Mouse (Mus musculus) spleen, embryonic (tissue): ENCODE data around the gene Adap2.
"Not testable (repeated sequence)": the region's sequence is repeated elsewhere in the genome, so short reads cannot be mapped to it uniquely, and the experiment has no call there.

ENCODE experiments used
- CTCF ChIA-PET: fragments of 350-600 bp; sonication (Branson Sonifier 250); formaldehyde crosslinking; loops from one replicate; lab custom pipeline; 2022; lab: Charles Lee

The Adap2 gene

GRCm38 (mm10) chr11:80156841-80157240, 2.9 kb downstream of the Adap2 start:
- CTCF ChIA-PET = no interaction called here

GRCm38 (mm10) chr11:80159018-80159417, 5.1 kb downstream of the Adap2 start:
- CTCF ChIA-PET = interaction anchor here (0.7 kb wide), 1 partner anchor 352 kb away, joined by 3 read pairs; no protein-coding TSS in a partner anchor

GRCm38 (mm10) chr11:80161041-80161440, 7.1 kb downstream of the Adap2 start:
- CTCF ChIA-PET = no interaction called here

GRCm38 (mm10) chr11:80163362-80164116, 9.6 kb downstream of the Adap2 start:
- CTCF ChIA-PET = no interaction called here

GRCm38 (mm10) chr11:80164224-80164623, 10.3 kb downstream of the Adap2 start:
- CTCF ChIA-PET = no interaction called here

- CTCF ChIA-PET = no interaction called here
These were observed 14.2 kb downstream of the Adap2 start for GRCm38 (mm10) chr11:80168121-80168520.

GRCm38 (mm10) chr11:80168611-80169249, 14.8 kb downstream of the Adap2 start:
- CTCF ChIA-PET = no interaction called here

- CTCF ChIA-PET = interaction anchor here (0.5 kb wide), 1 partner anchor 150 kb away, joined by 6 read pairs; no protein-coding TSS in a partner anchor
These were observed 15.7 kb downstream of the Adap2 start for GRCm38 (mm10) chr11:80169629-80170028.

- CTCF ChIA-PET = interaction anchor here (0.5 to 0.7 kb wide), 2 partner anchors 149 to 322 kb away, joined by 6 to 21 read pairs; no protein-coding TSS in a partner anchor
These were observed 16.4 kb downstream of the Adap2 start for GRCm38 (mm10) chr11:80170351-80170750.

GRCm38 (mm10) chr11:80171884-80172283, 18.0 kb downstream of the Adap2 start:
- CTCF ChIA-PET = no interaction called here

GRCm38 (mm10) chr11:80173963-80174670, 20.2 kb downstream of the Adap2 start:
- CTCF ChIA-PET = interaction anchor here (0.7 kb wide), 1 partner anchor 665 kb away, joined by 3 read pairs; no protein-coding TSS in a partner anchor

GRCm38 (mm10) chr11:80176911-80177895, 23.3 kb downstream of the Adap2 start:
- CTCF ChIA-PET = no interaction called here

GRCm38 (mm10) chr11:80178316-80178715, 24.4 kb downstream of the Adap2 start:
- CTCF ChIA-PET = no interaction called here

- CTCF ChIA-PET = interaction anchor here (0.6 kb wide), 1 partner anchor 469 kb away, joined by 3 read pairs; no protein-coding TSS in a partner anchor
These were observed 27.3 kb downstream of the Adap2 start for GRCm38 (mm10) chr11:80181021-80181749.

- CTCF ChIA-PET = interaction anchor here (0.6 kb wide), 1 partner anchor 8 kb away, joined by 3 read pairs; no protein-coding TSS in a partner anchor
These were observed 29.3 kb downstream of the Adap2 start for GRCm38 (mm10) chr11:80183054-80183704.

GRCm38 (mm10) chr11:80183705-80184255, 29.9 kb downstream of the Adap2 start, which contains the start of gene Rnf135:
Rnf135 (plus strand) TSS chr11:80183851.
- CTCF ChIA-PET = interaction anchor here (0.6 kb wide), 1 partner anchor 9 kb away, joined by 3 read pairs; no protein-coding TSS in a partner anchor

- CTCF ChIA-PET = no interaction called here
These were observed 30.7 kb downstream of the Adap2 start for GRCm38 (mm10) chr11:80184531-80185071.

- CTCF ChIA-PET = not testable (repeated sequence)
These were observed 31.6 kb downstream of the Adap2 start for GRCm38 (mm10) chr11:80185441-80185976.
